Mouse (Mus musculus) heart, postnatal 4 days (tissue): ENCODE data around the gene Adh7. TPM values are rescaled to one million over a fixed set of nuclear protein-coding genes. Genes with fewer than 3 reads are reported as not detected.

Experiments
- DNase-seq: peaks from one replicate; pipeline ENCODE4 v3.0.0; 2021
- total RNA-seq, 2 experiments: library from RNA; stranded (reverse); gene quantifications; 2 replicates each; pipeline ENCODE4 v1.2.3; 2021

Adh7 gene
- total RNA-seq: not detected

- no peak for DNase-seq
Observed at GRCm38 (mm10) chr3:138217631-138218264, at the start of gene Adh7. Gene Adh7, plus strand, starts transcription at chr3:138217760.

GRCm38 (mm10) chr3:138173291-138173690, 44.3 kb upstream of the Adh7 start:
- no peak for DNase-seq

GRCm38 (mm10) chr3:138175551-138175950, 42.0 kb upstream of the Adh7 start:
- no peak for DNase-seq

- no peak for DNase-seq
Observed at GRCm38 (mm10) chr3:138182019-138182418, 35.5 kb upstream of the Adh7 start.

GRCm38 (mm10) chr3:138183371-138183770, 34.2 kb upstream of the Adh7 start:
- DNase-seq: no peak

- DNase-seq: peak; percentile 30
Observed at GRCm38 (mm10) chr3:138185290-138185689, 32.3 kb upstream of the Adh7 start.

DNA sequence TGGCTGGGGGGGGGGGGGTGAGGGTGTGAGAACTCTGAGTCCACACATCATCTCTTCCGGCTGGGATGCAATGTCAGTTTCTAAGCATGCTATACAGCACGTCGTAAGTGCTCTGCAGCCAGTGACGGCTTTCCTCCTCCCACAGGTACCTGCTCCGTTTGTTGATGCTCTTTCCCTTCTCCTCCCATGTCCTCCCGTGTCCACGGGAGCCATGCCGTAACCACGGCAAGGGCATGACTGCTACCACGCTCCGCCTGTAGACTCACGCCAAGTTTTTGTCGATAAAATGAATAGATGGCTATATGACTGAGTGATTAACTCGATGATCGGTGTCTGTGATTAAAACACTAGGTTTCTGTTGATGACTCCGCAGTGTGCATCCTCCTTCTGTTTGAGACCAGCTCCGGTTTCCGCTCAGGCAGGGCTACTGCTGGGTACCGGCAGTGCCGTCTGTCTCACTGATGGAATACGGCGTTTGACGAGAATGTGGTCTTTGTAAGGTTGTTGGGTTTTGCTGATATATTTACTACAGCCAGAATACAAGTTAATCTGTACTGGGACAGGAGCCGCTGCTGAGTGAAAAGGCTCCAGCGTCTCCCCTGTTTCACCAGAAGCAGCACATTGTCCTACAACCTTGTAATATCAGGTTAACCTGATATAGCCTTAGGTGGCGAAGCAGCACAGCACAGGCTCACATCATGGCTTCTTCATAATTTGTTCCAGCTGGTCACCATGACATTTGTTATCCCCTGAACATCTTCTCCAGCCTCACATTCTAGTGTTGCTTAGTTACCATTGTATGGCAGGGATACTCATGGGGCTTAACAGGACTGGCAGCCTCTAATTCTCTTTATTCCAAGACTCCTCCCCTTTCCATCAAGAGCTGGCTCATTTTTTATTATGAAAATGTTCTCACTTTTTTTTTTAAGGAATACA, 31.3 kb upstream of the Adh7 start:
- DNase-seq: no peak

DNA sequence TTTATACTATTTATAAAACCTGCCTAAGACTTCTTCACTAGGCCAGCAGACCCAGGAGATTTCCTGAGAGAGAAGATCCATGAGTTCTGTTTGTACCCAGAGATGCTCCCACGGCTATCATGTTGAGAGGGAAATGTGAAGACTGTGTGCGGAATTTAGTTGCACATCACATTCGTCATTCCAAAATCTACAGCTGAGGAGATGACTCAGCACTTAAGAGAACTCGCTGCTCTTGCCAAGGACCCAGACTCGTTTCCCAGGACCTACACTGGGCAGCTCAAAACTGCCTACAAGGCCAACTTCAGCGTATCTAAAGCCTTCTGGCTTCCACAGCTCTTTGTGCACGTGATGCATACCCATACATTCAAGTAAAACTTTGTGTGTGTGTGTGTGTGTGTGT, 25.3 kb upstream of the Adh7 start:
- no peak for DNase-seq

DNA sequence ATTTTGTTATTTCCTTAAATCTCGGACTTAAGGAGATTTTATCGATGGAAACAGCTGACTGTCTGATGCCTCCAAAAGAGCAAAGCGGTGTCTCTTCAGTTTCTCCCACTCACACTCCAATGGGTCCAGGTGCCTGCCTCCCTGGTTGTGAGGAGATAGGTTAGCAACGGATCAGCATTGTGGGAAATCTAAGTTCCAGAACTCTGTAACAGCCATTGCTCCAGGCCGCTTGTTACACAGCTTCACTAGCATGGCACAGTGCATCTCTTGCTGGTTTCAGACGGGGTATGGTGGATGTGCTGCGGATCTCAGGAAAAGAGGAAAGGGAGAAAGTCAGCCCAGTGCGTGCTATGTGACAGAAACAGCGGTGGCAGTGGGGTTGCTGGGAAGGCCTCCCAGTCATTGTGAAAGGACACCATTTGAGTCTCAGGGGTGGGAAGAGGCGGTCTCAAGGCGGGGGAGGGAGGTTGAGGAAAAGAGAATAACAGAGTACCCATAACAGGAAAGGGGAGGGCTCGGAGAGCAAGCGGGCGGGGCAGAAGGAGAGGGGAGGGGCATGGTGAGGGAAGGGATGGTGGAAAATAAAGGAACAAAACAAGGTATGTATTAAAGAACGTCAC, 23.8 kb upstream of the Adh7 start, which contains the start of gene 4930579F01Rik:
4930579F01Rik (minus strand) TSS at position 143 of the 620 bp plus-strand sequence.
- DNase-seq: no peak

- no peak for DNase-seq
Observed at GRCm38 (mm10) chr3:138197093-138197492, 20.5 kb upstream of the Adh7 start.

DNA sequence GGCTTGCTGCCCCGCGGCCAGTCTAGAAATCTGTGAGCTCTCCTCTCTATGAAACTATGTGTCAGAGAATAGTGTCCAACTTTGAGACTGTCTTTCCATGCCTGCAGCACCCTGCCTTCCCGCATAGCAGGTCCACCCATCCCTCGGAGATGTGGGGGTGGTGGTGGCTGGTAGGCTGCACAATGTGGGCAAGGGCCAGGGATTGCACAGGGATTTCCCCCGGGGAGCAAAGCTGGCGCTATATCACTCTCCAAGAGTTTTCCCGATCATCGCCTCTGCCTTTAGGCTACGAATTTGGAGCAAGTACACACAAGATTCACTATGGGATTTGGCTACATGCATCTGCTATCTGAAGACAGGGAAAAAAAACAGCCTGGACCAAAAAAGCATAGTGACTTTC, 20.0 kb upstream of the Adh7 start:
- DNase-seq: peak; percentile 7

- DNase-seq: peak; percentile 90
Observed at GRCm38 (mm10) chr3:138197973-138198721, 19.4 kb upstream of the Adh7 start.

DNA sequence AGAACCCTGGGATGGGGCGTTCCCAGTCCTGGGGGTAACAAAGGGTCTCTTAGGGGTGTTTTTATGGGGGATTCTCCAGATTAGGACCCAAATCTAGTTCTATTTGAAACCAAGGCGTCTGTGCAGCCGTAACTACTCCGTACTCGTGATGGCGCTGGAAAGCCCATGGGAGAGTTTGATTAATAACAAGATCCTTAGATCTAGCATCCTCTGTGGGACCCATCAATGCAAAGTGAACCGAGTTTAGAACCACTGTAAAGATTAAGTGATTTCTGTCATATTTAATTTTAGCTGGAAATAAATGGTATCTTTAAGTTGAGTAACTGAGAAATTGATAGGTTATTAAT, 18.9 kb upstream of the Adh7 start:
- DNase-seq: no peak

DNA sequence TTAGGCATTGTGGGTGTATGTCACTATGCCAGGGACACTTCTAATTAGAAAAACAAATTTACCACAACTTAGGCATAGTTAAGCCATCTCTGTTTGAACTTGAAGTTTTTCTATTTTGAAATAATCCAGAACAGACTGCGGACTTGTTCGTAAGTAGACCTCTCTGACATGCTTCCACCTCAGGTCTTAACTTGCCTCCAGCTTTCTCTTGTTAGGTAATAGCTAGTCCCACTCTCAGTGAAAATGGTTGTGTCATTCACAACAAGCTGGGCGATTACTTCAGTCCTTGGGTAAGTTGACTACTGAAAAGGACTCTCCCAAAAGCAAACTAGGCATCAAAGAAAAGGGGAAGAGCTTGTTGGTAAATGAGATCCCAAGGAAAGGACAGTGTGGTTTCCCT, 8.7 kb upstream of the Adh7 start:
- no peak for DNase-seq

GRCm38 (mm10) chr3:138210432-138211075, 7.0 kb upstream of the Adh7 start:
- no peak for DNase-seq

DNA sequence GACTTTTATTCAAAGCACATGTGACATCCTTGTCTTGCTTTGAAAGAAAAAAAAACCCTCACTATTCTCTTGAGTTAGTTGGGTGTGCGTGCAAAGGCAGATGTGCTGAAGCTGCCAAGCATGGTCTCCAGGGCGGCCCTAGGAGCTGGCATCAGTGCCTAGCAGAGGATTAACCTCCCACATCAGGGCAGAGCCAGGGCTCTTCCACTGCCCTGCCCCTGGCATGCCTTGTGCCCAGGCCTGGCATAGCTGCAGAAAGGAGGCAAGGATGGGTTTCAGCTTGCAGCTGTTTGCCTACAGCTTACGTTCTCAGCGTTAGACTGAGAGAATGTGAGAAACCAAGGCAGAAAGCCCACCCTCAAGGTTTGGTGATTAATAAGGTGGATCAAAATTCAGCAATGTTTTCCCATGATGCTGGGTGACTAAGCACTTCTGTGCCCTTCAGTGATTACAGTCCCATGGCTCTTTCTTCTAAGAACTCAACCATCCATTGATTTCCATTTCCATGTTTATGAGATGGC, 5.1 kb upstream of the Adh7 start:
- no peak for DNase-seq

GRCm38 (mm10) chr3:138215395-138215989, 2.1 kb upstream of the Adh7 start:
- DNase-seq: no peak

DNA sequence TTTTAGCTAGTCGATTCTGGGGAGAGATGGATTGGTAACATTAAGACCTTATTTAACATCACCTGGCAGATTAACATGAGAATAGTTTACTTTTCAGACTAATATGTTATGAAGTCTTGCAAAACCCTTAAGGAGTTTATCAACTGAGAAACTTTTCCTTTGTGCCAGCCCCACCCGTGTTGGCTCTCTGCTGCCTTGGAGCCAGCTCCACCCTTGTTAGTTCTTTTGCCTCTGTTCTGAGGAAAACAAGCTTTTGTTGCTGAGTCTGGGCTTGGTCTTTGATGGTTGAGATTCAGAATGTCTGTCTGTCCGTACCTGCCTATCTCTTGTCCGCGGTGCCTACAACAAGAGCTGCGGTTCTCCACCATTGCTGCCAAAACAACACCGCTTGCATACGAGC, 1.5 kb upstream of the Adh7 start:
- DNase-seq: no peak

DNA sequence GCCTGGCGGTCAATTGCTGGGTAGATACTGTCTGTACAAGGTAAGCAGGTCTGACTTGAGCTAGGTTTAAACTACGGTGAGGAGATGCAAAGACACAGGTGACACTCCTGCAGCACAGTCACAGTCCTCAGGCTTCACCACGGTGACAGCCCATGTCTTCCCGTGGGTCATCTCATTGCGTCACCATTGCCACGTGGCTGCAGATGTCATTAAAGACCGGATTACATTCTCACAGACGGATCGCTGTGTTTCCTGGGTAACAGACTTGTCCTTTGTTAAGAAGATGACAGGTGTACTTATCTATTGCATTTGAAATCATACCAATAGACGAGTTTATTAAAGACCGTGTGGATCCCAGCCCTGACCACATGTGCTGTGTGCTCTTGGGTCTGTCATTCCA, 3.6 kb downstream of the Adh7 start:
- DNase-seq: no peak

- no peak for DNase-seq
Observed at GRCm38 (mm10) chr3:138222511-138222910, 5.0 kb downstream of the Adh7 start.

GRCm38 (mm10) chr3:138222952-138223351, 5.4 kb downstream of the Adh7 start:
- peak; percentile 74 for DNase-seq
